Mouse (Mus musculus) intestine, embryonic 15.5 days (tissue): ENCODE data around the gene Olfr346. TPM values are rescaled to one million over a fixed set of nuclear protein-coding genes. Genes with fewer than 3 reads are reported as not detected.

ENCODE experiments used
- ATAC-seq: fragments of 200-750 bp; cut with Nextera tagmentation; 2 replicates; pipeline ENCODE4 v1.8.0; 2017; ENCODE audit warnings: moderate TSS enrichment, moderate library complexity
- H3K27ac ChIP-seq: fragments of 300-500 bp; sonication (generic); 2 replicates; pipeline ENCODE4 v1.5.1; 2015; ENCODE audit warnings: mild to moderate bottlenecking, inconsistent platforms
- H3K27me3 ChIP-seq: fragments of 300-500 bp; sonication (generic); replicated peaks from 2 replicates; pipeline ENCODE4 v1.6.1; 2015; ENCODE audit warnings: inconsistent platforms
- H3K36me3 ChIP-seq: fragments of 300-500 bp; sonication (generic); 2 replicates; pipeline ENCODE4 v1.6.1; 2015; ENCODE audit warnings: inconsistent platforms
- H3K4me1 ChIP-seq: fragments of 300-500 bp; sonication (generic); replicated peaks from 2 replicates; pipeline ENCODE4 v1.6.1; 2015; ENCODE audit warnings: inconsistent platforms
- H3K4me2 ChIP-seq: fragments of 300-500 bp; sonication (generic); replicated peaks from 2 replicates; pipeline ENCODE4 v1.6.1; 2015; ENCODE audit warnings: mild to moderate bottlenecking, inconsistent platforms
- H3K4me3 ChIP-seq: fragments of 300-500 bp; sonication (generic); replicated peaks from 2 replicates; pipeline ENCODE4 v1.5.1; 2015; ENCODE audit warnings: inconsistent platforms
- H3K9ac ChIP-seq: fragments of 300-500 bp; sonication (generic); 2 replicates; pipeline ENCODE4 v1.6.1; 2015; ENCODE audit warnings: inconsistent platforms
- H3K9me3 ChIP-seq: fragments of 300-500 bp; sonication (generic); 2 replicates; pipeline ENCODE4 v1.6.1; 2016; ENCODE audit warnings: inconsistent platforms
- WGBS: fragments of 180-500 bp; shearing (Covaris S2); methylation state at CpG from one replicate; pipeline ENCODE4 v1.1.7; 2015; 5-methylcytosine and 5-hydroxymethylcytosine counted together
- polyA plus RNA-seq: library from polyadenylated mRNA; unstranded; fragments of >200 nt; fragmentation: Nextera tagmentation; extraction: Ambion mirVana; gene quantifications from 2 replicates; pipeline ENCODE4 v1.2.1, GENCODE M21; 2015

The Olfr346 gene
- polyA plus RNA-seq: not detected in 2 replicates

DNA sequence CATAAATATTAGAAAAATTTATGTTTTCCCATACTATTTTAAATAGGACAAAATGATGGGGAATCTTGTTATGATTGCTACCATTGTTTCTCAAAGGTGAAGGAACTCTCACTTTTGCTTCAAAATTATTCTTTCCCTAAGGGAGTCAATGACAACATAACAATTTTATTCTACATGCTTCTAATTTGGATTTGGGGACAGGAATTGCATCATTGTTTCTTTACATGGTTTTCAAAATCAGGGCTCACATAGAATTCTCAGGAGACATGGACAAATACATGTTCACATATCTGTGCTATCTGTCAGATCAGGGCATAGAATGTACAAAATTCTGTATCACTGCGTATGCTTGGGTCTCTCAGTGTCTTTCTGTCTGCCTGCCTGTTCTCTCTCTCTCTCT, at the start of gene Olfr346:
Olfr346 (plus strand) TSS at position 301 of the 400 bp plus-strand sequence.
- Histone ChIP-seq H3K4me2 (no peak within 1 kb of the TSS), H3K27ac (no peak within 1 kb of the TSS), H3K9ac (no peak within 1 kb of the TSS), H3K9me3 (no peaks in the 10 kb centered on the region), H3K4me3 (no peak within 1 kb of the TSS), H3K4me1 (no peaks in the 10 kb centered on the region), H3K36me3 (no peaks in the 10 kb centered on the region), H3K27me3 (no peaks in the 10 kb centered on the region)
- 93% methylated on average over 1 of the region's 1 CpGs for WGBS
- ATAC-seq: no peak

DNA sequence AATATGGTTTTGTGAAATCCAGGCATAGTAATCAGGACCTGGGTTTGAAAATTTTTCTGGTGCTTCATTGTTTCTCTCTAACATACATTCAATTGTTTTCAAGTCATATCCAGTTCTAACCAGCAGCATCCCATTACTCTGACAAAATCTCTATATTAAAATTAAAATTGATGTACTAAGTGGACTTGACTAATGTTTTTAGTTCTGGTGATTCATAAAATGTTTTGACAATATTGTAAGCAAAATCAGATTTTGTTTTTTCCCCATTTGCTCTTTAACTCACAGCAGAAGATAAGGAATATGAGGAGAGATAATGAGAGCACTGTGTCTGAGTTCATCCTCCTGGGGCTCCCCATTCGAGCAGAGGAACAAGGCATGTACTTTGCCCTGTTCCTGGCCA, 45.8 kb upstream of the Olfr346 start, which contains the start of gene Olfr345:
Olfr345 (plus strand) TSS at position 301 of the 400 bp plus-strand sequence.
- H3K4me3 ChIP-seq: no peak within 1 kb of the TSS
- no peak within 1 kb of the TSS for H3K4me2 ChIP-seq
- H3K9ac ChIP-seq: no peak within 1 kb of the TSS
- no peaks in the 10 kb centered on the region for H3K27me3 ChIP-seq
- ATAC-seq: no peak
- H3K9me3 ChIP-seq: no peaks in the 10 kb centered on the region
- WGBS: 64% methylated on average over 1 of the region's 1 CpGs
- no peak within 1 kb of the TSS for H3K27ac ChIP-seq
- H3K4me1 ChIP-seq: no peaks in the 10 kb centered on the region
- no peaks in the 10 kb centered on the region for H3K36me3 ChIP-seq

DNA sequence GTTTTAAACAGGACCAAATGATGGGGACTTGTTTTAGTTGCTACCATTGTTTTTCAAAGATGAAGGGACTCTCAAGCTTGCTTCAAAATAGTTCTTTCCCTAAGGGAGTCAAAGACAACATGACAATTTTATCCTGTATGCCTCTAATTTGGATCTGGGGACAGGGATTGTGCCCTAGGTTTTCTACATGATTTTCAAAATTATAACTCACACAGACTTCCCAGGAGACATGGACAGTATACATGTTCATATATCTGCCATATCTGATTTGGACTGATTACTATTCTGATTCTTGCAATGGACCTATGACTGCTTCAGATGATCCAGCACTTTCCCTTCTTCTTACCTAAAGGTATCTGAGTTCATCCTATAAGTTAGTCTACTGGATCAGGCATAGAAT, 46.0 kb downstream of the Olfr346 start, which contains the start of gene Olfr347:
Olfr347 (plus strand) TSS at position 301 of the 400 bp plus-strand sequence.
- H3K9ac ChIP-seq: no peak within 1 kb of the TSS
- no peaks in the 10 kb centered on the region for H3K36me3 ChIP-seq
- no peak within 1 kb of the TSS for H3K4me3 ChIP-seq
- no peaks in the 10 kb centered on the region for H3K27me3 ChIP-seq
- H3K4me2 ChIP-seq: no peak within 1 kb of the TSS
- H3K27ac ChIP-seq: no peak within 1 kb of the TSS
- H3K9me3 ChIP-seq: no peaks in the 10 kb centered on the region
- ATAC-seq: no peak
- H3K4me1 ChIP-seq: no peaks in the 10 kb centered on the region

DNA sequence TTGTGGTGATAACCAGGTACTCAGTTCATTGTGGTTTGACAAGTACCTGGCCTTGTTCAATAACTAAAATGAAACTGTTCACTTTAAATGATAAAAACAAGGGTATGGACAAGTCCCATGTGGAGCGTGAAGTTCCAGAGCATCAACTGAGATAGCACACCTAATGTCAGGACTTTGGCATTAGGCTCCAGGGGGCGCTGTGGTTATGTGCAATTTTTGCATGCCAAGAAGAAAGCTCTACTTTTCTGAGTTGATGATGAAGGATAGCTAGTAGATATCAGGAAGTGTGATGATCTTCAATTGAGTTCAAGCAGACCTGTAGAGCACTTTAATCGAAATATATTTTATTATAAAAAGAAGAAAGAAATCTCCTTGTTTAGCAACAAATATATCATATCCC, 50.6 kb downstream of the Olfr346 start:
- H3K27me3 ChIP-seq: no peaks in the 10 kb centered on the region
- no peak overlapping the region for H3K9ac ChIP-seq
- no peaks in the 10 kb centered on the region for H3K4me1 ChIP-seq
- no peak overlapping the region for H3K4me3 ChIP-seq
- H3K4me2 ChIP-seq: no peak overlapping the region
- no peaks in the 10 kb centered on the region for H3K36me3 ChIP-seq
- no peaks in the 10 kb centered on the region for H3K9me3 ChIP-seq
- no peak overlapping the region for H3K27ac ChIP-seq
- WGBS: 56% methylated on average over 3 of the region's 3 CpGs
- no peak for ATAC-seq

Other genes starting within 250 kb of the Olfr346 start
- not detected in 2 replicates for gene Olfr340, start 233.2 kb upstream of the Olfr346 start, polyA plus RNA-seq
- not detected in 2 replicates for gene Olfr341, start 203.3 kb upstream of the Olfr346 start, polyA plus RNA-seq
- gene Olfr342, start 160.8 kb upstream of the Olfr346 start, polyA plus RNA-seq: not detected in 2 replicates
- gene Olfr344, start 119.1 kb upstream of the Olfr346 start, polyA plus RNA-seq: not detected in 2 replicates
- not detected in 2 replicates for gene Olfr345, start 45.7 kb upstream of the Olfr346 start, polyA plus RNA-seq
- not detected in 2 replicates for gene Olfr347, start 46.1 kb downstream of the Olfr346 start, polyA plus RNA-seq
- not detected in 2 replicates for gene Olfr348, start 98.5 kb downstream of the Olfr346 start, polyA plus RNA-seq
- not detected in 2 replicates for gene Olfr50, start 104.8 kb downstream of the Olfr346 start, polyA plus RNA-seq
- gene Olfr3, start 131.2 kb downstream of the Olfr346 start, polyA plus RNA-seq: not detected in 2 replicates
- gene Olfr350, start 160.5 kb downstream of the Olfr346 start, polyA plus RNA-seq: not detected in 2 replicates
- gene Olfr351, start 176.9 kb downstream of the Olfr346 start, polyA plus RNA-seq: not detected in 2 replicates
- not detected in 2 replicates for gene Olfr352, start 182.7 kb downstream of the Olfr346 start, polyA plus RNA-seq
- gene Olfr353, start 207.1 kb downstream of the Olfr346 start, polyA plus RNA-seq: not detected in 2 replicates
- not detected in 2 replicates for gene Olfr354, start 219.9 kb downstream of the Olfr346 start, polyA plus RNA-seq
- not detected in 2 replicates for gene Olfr355, start 243.1 kb downstream of the Olfr346 start, polyA plus RNA-seq